17 mouse cellular contexts compared by ENCODE assay signal in genomic region chr7:112275883-112276282, GRCm38 (mm10). TPM values are rescaled to one million over a fixed set of nuclear protein-coding genes. Genes with fewer than 3 reads are reported as not detected.
DNase-seq lines count a peak whose midpoint lies in the region; ATAC-seq and TF ChIP-seq lines count a peak whose summit lies in the region.
"Had no signal": no experiment of that assay in that cellular context is flagged by ENCODE, and none has a peak within 500 bp of the region (broad histone marks: within the 10 kb centered on the region; RNA-seq: fewer than 3 reads in every experiment).

No protein-coding gene starts in this region.

- peak overlapping the region; percentile 76 for H3K9ac ChIP-seq in heart, embryonic 13.5 days
- no peak overlapping the region for H3K9ac ChIP-seq in lung, embryonic 15.5 days
- H3K9ac ChIP-seq: embryonic facial prominence, embryonic 13.5 days; hindbrain, embryonic 12.5 days; midbrain, embryonic 15.5 days had no signal

- DNase-seq in heart, adult 18-20 months, result no peak
- peak; percentile 30 for DNase-seq in kidney, adult 9 months
- DNase-seq in kidney, postnatal 10 days, result no peak
- DNase-seq in lung, adult 2 months, result no peak
- no peak for DNase-seq in limb, embryonic 10.5 days (ENCODE audit: low spot score)
- DNase-seq in spleen, postnatal 4 days (ENCODE audit: low spot score in 2 of 2), result no peak
- DNase-seq: adrenal gland, postnatal 25 days; B cell, adult 2 months; cerebellum, adult 11-12 months; cerebellum, postnatal 14 days; layer of hippocampus, postnatal 36 days had no signal

- 0 out of 2 replicates have a peak overlapping the region, but pooled peaks have one; percentile 40 for H3K4me2 ChIP-seq in heart, embryonic 13.5 days
- no peak overlapping the region for H3K4me2 ChIP-seq in lung, embryonic 15.5 days
- H3K4me2 ChIP-seq: embryonic facial prominence, embryonic 13.5 days; hindbrain, embryonic 12.5 days; midbrain, embryonic 15.5 days had no signal

- no peak for ATAC-seq in heart, embryonic 13.5 days (ENCODE audit: extremely low read depth, insufficient number of reproducible peaks, low FRiP score, low TSS enrichment)
- ATAC-seq in lung, embryonic 15.5 days (ENCODE audit: borderline replicate concordance, extremely low read depth, low FRiP score, low TSS enrichment), result no peak
- ATAC-seq: forebrain, embryonic 16.5 days; midbrain, embryonic 15.5 days had no signal

- H3K36me3 ChIP-seq in heart, embryonic 13.5 days, result peaks cover 67% of the 10 kb centered on the region
- no peaks in the 10 kb centered on the region for H3K36me3 ChIP-seq in lung, embryonic 15.5 days
- no peaks in the 10 kb centered on the region for H3K36me3 ChIP-seq in limb, embryonic 10.5 days
- H3K36me3 ChIP-seq: embryonic facial prominence, embryonic 13.5 days; hindbrain, embryonic 12.5 days; midbrain, embryonic 15.5 days had no signal

- 12% methylated on average over 2 of the region's 2 CpGs for WGBS in heart, embryonic 13.5 days
- 14% methylated on average over 2 of the region's 2 CpGs for WGBS in lung, embryonic 15.5 days
- WGBS in lung, adult 2 months, result 46% methylated on average over 2 of the region's 2 CpGs
- 44% methylated on average over 2 of the region's 2 CpGs for WGBS in limb, embryonic 10.5 days

- peaks cover 99% of the 10 kb centered on the region for H3K4me1 ChIP-seq in heart, embryonic 13.5 days
- peaks cover 79% of the 10 kb centered on the region for H3K4me1 ChIP-seq in lung, embryonic 15.5 days
- peaks cover 32% of the 10 kb centered on the region for H3K4me1 ChIP-seq in lung, adult 2 months (ENCODE audit: control insufficient read depth, insufficient read depth, low read length)
- peaks cover 70% of the 10 kb centered on the region for H3K4me1 ChIP-seq in limb, embryonic 10.5 days
- H3K4me1 ChIP-seq: midbrain, embryonic 15.5 days had no signal

- peak overlapping the region; percentile 94 for H3K27ac ChIP-seq in heart, embryonic 13.5 days (replicated peaks)
- peak overlapping the region; percentile 50; the same call in 1 of the 2 replicates for H3K27ac ChIP-seq in lung, embryonic 15.5 days
- H3K27ac ChIP-seq in limb, embryonic 10.5 days, result peak overlapping the region; percentile 15; the same call in 1 of the 2 replicates
- H3K27ac ChIP-seq: embryonic facial prominence, embryonic 13.5 days; hindbrain, embryonic 12.5 days; midbrain, embryonic 15.5 days had no signal

- no peak overlapping the region for H3K4me3 ChIP-seq in heart, embryonic 13.5 days
- no peak overlapping the region for H3K4me3 ChIP-seq in lung, embryonic 15.5 days
- H3K4me3 ChIP-seq in lung, adult 2 months (replicated peaks; ENCODE audit: extremely low read depth, low read depth, low read length), result no peak overlapping the region
- no peak overlapping the region for H3K4me3 ChIP-seq in limb, embryonic 10.5 days
- H3K4me3 ChIP-seq: embryonic facial prominence, embryonic 13.5 days; hindbrain, embryonic 12.5 days; midbrain, embryonic 15.5 days had no signal

- no peaks in the 10 kb centered on the region for H3K9me3 ChIP-seq in heart, embryonic 13.5 days
- H3K9me3 ChIP-seq in lung, embryonic 15.5 days, result no peaks in the 10 kb centered on the region
- no peaks in the 10 kb centered on the region for H3K9me3 ChIP-seq in limb, embryonic 10.5 days (replicated peaks)
- H3K9me3 ChIP-seq: embryonic facial prominence, embryonic 13.5 days; hindbrain, embryonic 12.5 days; midbrain, embryonic 15.5 days had no signal

- TF ChIP-seq CTCF in lung, adult 2 months (IDR thresholded peaks at IDR 0.05; ENCODE audit: insufficient read depth, low read length), result no peak

- no peak for TF ChIP-seq POLR2A in lung, adult 2 months (IDR thresholded peaks at IDR 0.05; ENCODE audit: borderline replicate concordance, extremely low read depth, low read depth, low read length)

- H3K27me3 ChIP-seq in heart, embryonic 13.5 days (replicated peaks), result no peaks in the 10 kb centered on the region
- H3K27me3 ChIP-seq in lung, embryonic 15.5 days, result no peaks in the 10 kb centered on the region
- H3K27me3 ChIP-seq in limb, embryonic 10.5 days (ENCODE audit: low read depth, poor library complexity, severe bottlenecking), result no peaks in the 10 kb centered on the region
- H3K27me3 ChIP-seq: embryonic facial prominence, embryonic 13.5 days; hindbrain, embryonic 12.5 days; midbrain, embryonic 15.5 days had no signal

RNA-seq across cellular contexts. Expression of gene Mical2, which starts 50.2 kb away (rescaled TPM):
- polyA plus RNA-seq in heart, embryonic 13.5 days (2015; fragmentation: Nextera tagmentation; extraction: Ambion mirVana), result 105 and 109 TPM in 2 replicates
- total RNA-seq in heart, adult 18-20 months (2021), result 10 to 100 TPM; 80.4 to 85.1 TPM
- polyA plus RNA-seq in lung, embryonic 15.5 days (2015; fragmentation: Nextera tagmentation; extraction: Ambion mirVana), result 20.7 and 22.8 TPM in 2 replicates
- 49.0 and 58.2 TPM in 2 replicates for polyA plus RNA-seq in lung, adult 2 months (2012; rRNA removed)
- polyA plus RNA-seq in limb, embryonic 10.5 days (2016; fragmentation: Nextera tagmentation; extraction: Ambion mirVana), result 0.96 and 1.2 TPM in 2 replicates

Comparison
In these comparisons a context has a peak if more than half of its experiments do, and no peak if none do; other contexts are left out.
1. H3K27ac ChIP-seq: peak in every context shown above with its lines; median percentile 94 in heart, embryonic 13.5 days; 50 in lung, embryonic 15.5 days; 15 in limb, embryonic 10.5 days.
2. RNA of gene Mical2, which starts 50.2 kb away (polyA plus RNA-seq): 105 to 109 TPM in heart, embryonic 13.5 days, 49.0 to 58.2 TPM in lung, adult 2 months and 20.7 to 22.8 TPM in lung, embryonic 15.5 days; 0.96 to 1.2 TPM in limb, embryonic 10.5 days; every median in the first group is over 10 times any median in the second.